Mouse (Mus musculus) adrenal gland, postnatal 0 days (tissue): ENCODE data around the gene Slc25a38. TPM values are rescaled to one million over a fixed set of nuclear protein-coding genes. Genes with fewer than 3 reads are reported as not detected.

ENCODE experiments used
- polyA plus RNA-seq: library from polyadenylated mRNA; unstranded; fragments of >200 nt; fragmentation: Nextera tagmentation; extraction: Ambion mirVana; gene quantifications from 2 replicates; pipeline ENCODE4 v1.2.1, GENCODE M21; 2015

Slc25a38 gene
- polyA plus RNA-seq, result 21.4 and 29.7 TPM in 2 replicates

GRCm38 (mm10) chr9:120110211-120111018 lies at the start of gene Slc25a38:
TSS of gene Slc25a38 (plus strand) at chr9:120110374.

GRCm38 (mm10) chr9:120069779-120070178 lies 40.4 kb upstream of the Slc25a38 start, which contains the start of gene Cx3cr1:
TSS of gene Cx3cr1 (minus strand) at chr9:120069879.

GRCm38 (mm10) chr9:120091696-120092238 lies 18.4 kb upstream of the Slc25a38 start, which contains the start of gene Ccr8:
TSS of gene Ccr8 (plus strand) at chr9:120092114.

GRCm38 (mm10) chr9:120127538-120128251 lies 17.5 kb downstream of the Slc25a38 start, which contains the start of gene Rpsa:
TSS of gene Rpsa (plus strand) at chr9:120127689.

GRCm38 (mm10) chr9:120149222-120149828 lies 39.2 kb downstream of the Slc25a38 start, which contains the start of gene Mobp:
TSS of gene Mobp (plus strand) at chr9:120149707.

Other genes with a start within 250 kb of the Slc25a38 start
- gene Wdr48, start 215.5 kb upstream of the Slc25a38 start, polyA plus RNA-seq, result 24.1 and 28.8 TPM in 2 replicates
- 14.1 and 22.8 TPM in 2 replicates for gene Gorasp1, start 172.8 kb upstream of the Slc25a38 start, polyA plus RNA-seq
- 0.06 and 0.15 TPM in 2 replicates for gene Ttc21a, start 172.8 kb upstream of the Slc25a38 start, polyA plus RNA-seq
- gene Csrnp1, start 125.7 kb upstream of the Slc25a38 start, polyA plus RNA-seq, result 5.6 and 6.1 TPM in 2 replicates
- 0.09 and 0.35 TPM in 2 replicates for gene Xirp1, start 86.8 kb upstream of the Slc25a38 start, polyA plus RNA-seq
- gene Cx3cr1, start 40.5 kb upstream of the Slc25a38 start, polyA plus RNA-seq, result 8.9 and 9.1 TPM in 2 replicates
- gene Ccr8, start 18.3 kb upstream of the Slc25a38 start, polyA plus RNA-seq, result 0.11 TPM in 1 of 2 replicates, not detected in the other
- gene Rpsa, start 17.3 kb downstream of the Slc25a38 start, polyA plus RNA-seq, result 921 and 1,056 TPM in 2 replicates
- 0.12 and 0.14 TPM in 2 replicates for gene Mobp, start 39.3 kb downstream of the Slc25a38 start, polyA plus RNA-seq
- 1.6 and 4.4 TPM in 2 replicates for gene Myrip, start 191.1 kb downstream of the Slc25a38 start, polyA plus RNA-seq